Mouse (Mus musculus) left cerebral cortex, adult 18-20 months (tissue): ENCODE measurements at regions not wholly inside any gene's neighbourhood (a gene's known extent, or its start where the extent isn't known, plus 50 kb on each side); places are given as distances from the start of the nearest gene placed in this dataset.

Experiments
- DNase-seq, 2 experiments: peaks; one replicate each; pipeline ENCODE4 v3.0.0; 2021 to 2022; ENCODE audit warnings: low spot score in 2 of 2, mixed read lengths in 1 of 2

DNA sequence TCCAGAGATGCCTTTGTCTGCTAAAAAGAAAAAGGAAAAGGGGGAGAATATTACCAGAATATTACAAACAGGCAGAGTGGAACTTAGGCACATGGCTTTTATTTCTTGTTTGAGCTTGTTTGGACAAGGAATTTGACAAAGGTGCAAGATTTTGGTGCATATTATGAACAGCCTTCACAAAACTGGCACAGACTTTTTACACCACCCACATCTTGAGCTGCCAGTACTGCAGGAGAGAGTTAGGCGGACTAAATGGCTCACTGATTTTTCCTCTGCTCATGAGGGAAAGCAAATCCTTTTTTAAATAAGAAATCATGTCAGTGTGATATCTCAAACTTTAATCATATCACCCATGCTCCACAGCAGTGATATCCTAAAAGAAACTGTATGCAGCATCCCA, 97.9 kb upstream of the F9 start:
- peak in 1 of 2 experiments; percentile 18 for DNase-seq
